Mouse (Mus musculus) heart, adult 2 months (tissue): ENCODE results near the gene Tceal8. TPM values are rescaled to one million over a fixed set of nuclear protein-coding genes. Genes with fewer than 3 reads are reported as not detected.
"Not testable (repeated sequence)": the region's sequence is repeated elsewhere in the genome, so short reads cannot be mapped to it uniquely, and the experiment has no call there.

Experiments used
- DNase-seq, 2 experiments: peaks; one replicate each; pipeline ENCODE4 v3.0.0; 2021
- H3K27ac ChIP-seq: fragments of 200-600 bp; 2 replicates; pipeline ENCODE4 v1.8.1; 2022
- H3K27me3 ChIP-seq: fragments of 200-500 bp; 2 replicates; pipeline ENCODE4 v1.6.1; 2012; ENCODE audit warnings: mild to moderate bottlenecking, low read length, inconsistent platforms, mixed read lengths; ENCODE audit not compliant: control insufficient read depth, insufficient read depth
- H3K36me3 ChIP-seq: fragments of 200-500 bp; 2 replicates; pipeline ENCODE4 v1.6.1; 2012; ENCODE audit warnings: low read length, inconsistent platforms; ENCODE audit not compliant: control insufficient read depth, insufficient read depth
- H3K4me1 ChIP-seq: fragments of 200-500 bp; 2 replicates; pipeline ENCODE4 v1.6.1; 2011; ENCODE audit warnings: low read length; ENCODE audit not compliant: control insufficient read depth, insufficient read depth
- H3K4me3 ChIP-seq: fragments of 200-600 bp; 2 replicates; pipeline ENCODE4 v1.8.1; 2022
- H3K79me2 ChIP-seq: fragments of 200-500 bp; replicated peaks from 2 replicates; pipeline ENCODE4 v1.6.1; 2012; ENCODE audit warnings: mild to moderate bottlenecking, inconsistent platforms, low read length, moderate library complexity, mixed read lengths; ENCODE audit not compliant: control insufficient read depth, insufficient read depth
- H3K9ac ChIP-seq: fragments of 200-500 bp; 2 replicates; pipeline ENCODE4 v1.6.1; 2012; ENCODE audit warnings: low read depth, mild to moderate bottlenecking, control low read depth, inconsistent platforms, low read length, mixed read lengths
- CTCF ChIP-seq: fragments of 200-600 bp; IDR thresholded peaks from 2 replicates; pipeline ENCODE4 v1.8.1; 2022; ENCODE audit warnings: antibody characterized with exemption, mild to moderate bottlenecking, moderate library complexity
- EP300 ChIP-seq: fragments of 200-500 bp; IDR thresholded peaks from 2 replicates; pipeline ENCODE4 v1.6.1; 2011; ENCODE audit warnings: low read depth, low read length, control low read depth; ENCODE audit not compliant: insufficient read depth
- POLR2A ChIP-seq: fragments of 200-500 bp; IDR thresholded peaks from 2 replicates; pipeline ENCODE4 v1.6.1; 2011; ENCODE audit warnings: mild to moderate bottlenecking, low read depth, low read length, control low read depth; ENCODE audit not compliant: insufficient read depth
- WGBS: fragments of 180-500 bp; shearing (Covaris S2); methylation state at CpG from one replicate; pipeline ENCODE4 v1.1.7; 2018; 5-methylcytosine and 5-hydroxymethylcytosine counted together
- intact Hi-C: fragments of 180-260 bp; cut with DNase I; formaldehyde crosslinking; loops from one replicate; pipeline ENCODE4 v1.15.1; 2025
- long read RNA-seq: library from polyadenylated mRNA; stranded (forward); transcript quantifications from one replicate; pipeline ENCODE4 v2.0.0, GENCODE M21; 2021
- polyA plus RNA-seq: library from polyadenylated mRNA; depleted of rRNA; stranded (reverse); fragments of >200 nt; gene quantifications from 2 replicates; pipeline ENCODE4 v1.2.3, GENCODE M21; 2012; rRNA removed
- total RNA-seq, 2 experiments: library from RNA; stranded (reverse); gene quantifications; 2 replicates each; pipeline ENCODE4 v1.2.3; 2021

Tceal8 gene
- 10 to 100 TPM; 14.4 to 15.4 TPM for total RNA-seq
- polyA plus RNA-seq = 7.8 and 15.1 TPM in 2 replicates
- long read RNA-seq, transcript Tceal8-201 (3 exons, 1,250 nt) = major isoform, 17 of 18 reads
- long read RNA-seq, partial matches to known transcripts = 0 of 18 reads
- long read RNA-seq, other reads (novel, unspliced or antisense) = 1 of 18 reads

DNA sequence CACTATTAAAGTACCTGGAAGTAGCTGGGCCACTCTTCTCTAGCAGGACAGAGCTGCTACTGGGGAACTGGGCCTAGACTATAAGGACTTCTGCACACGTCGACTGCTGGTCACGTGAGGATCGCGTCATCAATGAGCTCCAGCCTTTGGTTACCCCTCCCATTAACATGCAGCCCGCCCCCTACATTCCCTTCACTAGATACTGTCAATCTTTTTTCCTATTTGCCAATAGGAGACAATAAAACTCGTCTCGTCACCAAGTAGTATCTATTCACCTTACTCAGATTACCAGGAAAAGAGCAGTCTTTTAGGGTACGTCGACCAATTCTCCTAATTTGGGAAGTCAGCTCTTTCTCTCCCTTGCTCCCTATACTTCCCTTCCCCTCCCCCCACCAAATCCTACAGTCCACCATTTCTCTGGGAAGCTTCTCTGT is at the start of gene Tceal8:
TSS of gene Tceal8 (minus strand) at position 225 of the 434 bp plus-strand sequence.
- intact Hi-C loops = loop anchor here (5.0 kb wide), 1 partner anchor 875 kb away; the partner anchor contains the start of gene Fam199x
- Histone ChIP-seq H3K27me3 (no peaks in the 10 kb centered on the region), H3K36me3 (no peaks in the 10 kb centered on the region), H3K79me2 (no peaks in the 10 kb centered on the region), H3K4me3 (peak within 1 kb of the TSS; percentile 61), H3K9ac (peak within 1 kb of the TSS; percentile 83), H3K4me1 (no peaks in the 10 kb centered on the region), H3K27ac (peak within 1 kb of the TSS; percentile 80)
- TF ChIP-seq EP300 (no peak), POLR2A (peak; percentile 92)
- 24% methylated on average over 10 of the region's 10 CpGs for WGBS
- peak; percentile 74 to 84 for DNase-seq

DNA sequence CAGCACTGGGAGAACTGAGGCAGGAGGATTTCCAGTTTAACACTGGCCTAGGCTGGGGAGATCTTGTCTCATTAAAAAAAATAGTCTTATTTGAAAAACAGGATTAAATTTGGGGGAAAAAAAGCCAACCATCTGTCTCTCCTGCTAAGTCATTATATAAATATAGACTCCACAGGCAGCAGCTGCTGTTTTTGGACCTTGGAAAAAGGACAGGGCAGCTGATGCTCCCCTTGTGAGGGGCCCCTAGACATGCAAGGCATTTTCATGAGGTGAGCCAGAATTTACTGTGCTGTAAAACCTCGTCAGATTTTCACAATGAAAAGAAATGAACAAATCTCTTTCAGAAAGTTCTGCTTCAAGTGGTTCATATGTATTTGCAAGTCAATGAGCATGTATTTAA is 44.2 kb upstream of the Tceal8 start:
- WGBS = 47% methylated on average over 1 of the region's 1 CpGs
- Histone ChIP-seq H3K27me3 (no peaks in the 10 kb centered on the region), H3K4me3 (no peak overlapping the region), H3K9ac (no peak overlapping the region), H3K4me1 (no peaks in the 10 kb centered on the region), H3K27ac (no peak overlapping the region), H3K36me3 (no peaks in the 10 kb centered on the region), H3K79me2 (no peaks in the 10 kb centered on the region)
- TF ChIP-seq EP300 = no peak
- TF ChIP-seq CTCF = no peak
- no peak for TF ChIP-seq POLR2A
- intact Hi-C loops = no loop called here
- DNase-seq = no peak

DNA sequence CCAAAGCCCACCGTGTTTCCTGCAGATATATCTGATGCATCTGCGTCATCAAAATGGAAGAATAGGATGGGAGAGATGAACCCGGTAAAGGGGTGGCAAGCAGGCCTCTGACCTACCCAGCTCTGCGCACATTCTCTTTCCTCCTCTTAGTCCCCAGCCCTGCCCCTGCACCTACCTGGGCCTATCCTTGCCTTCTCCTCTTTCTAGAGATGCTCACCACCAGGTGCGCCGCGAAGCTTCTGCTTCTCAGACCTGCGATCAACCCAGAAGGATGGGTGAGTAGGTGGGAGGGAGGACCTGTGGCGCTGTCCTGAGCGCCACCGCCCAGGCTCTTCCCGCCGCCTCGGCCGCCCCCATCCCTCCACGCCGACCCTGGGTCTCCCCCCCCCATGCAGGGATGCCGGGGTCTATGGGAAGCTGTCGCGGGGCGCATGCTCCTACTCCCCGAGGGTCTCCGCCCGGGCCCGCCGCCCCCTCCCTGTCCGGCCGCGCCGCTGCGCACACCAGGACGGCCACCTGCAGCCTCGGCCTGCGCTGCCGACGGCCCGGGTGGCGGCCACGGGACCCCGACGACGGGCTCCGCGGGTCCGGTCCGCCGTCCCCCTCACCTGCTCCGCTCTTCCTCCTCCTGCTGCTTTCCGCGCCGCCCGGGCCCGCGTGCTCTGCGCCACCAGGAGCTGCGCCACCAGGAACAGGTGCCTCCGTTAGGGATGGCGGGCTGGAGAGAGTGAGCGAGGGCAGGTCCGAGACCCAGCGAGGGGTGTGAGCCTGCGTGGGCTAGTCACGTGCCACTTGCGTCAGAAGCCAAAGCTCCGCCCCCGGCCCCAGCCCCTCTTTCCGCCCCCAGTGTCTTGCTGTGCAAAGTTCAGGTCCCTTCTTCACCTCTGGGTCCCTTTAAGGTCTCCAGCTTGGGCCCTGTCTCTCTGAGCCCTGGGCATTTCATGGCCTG is 42.9 kb upstream of the Tceal8 start, which contains the start of the genes Tceal7 and Bex1:
TSS of gene Tceal7 (plus strand) at position 51 of the 949 bp plus-strand sequence.
TSS of gene Bex1 (minus strand) at position 785 of the 949 bp plus-strand sequence.
- H3K79me2 ChIP-seq, H3K9ac ChIP-seq, H3K27me3 ChIP-seq, H3K4me3 ChIP-seq, H3K4me1 ChIP-seq, DNase-seq, intact Hi-C loops, H3K36me3 ChIP-seq, H3K27ac ChIP-seq: not testable (repeated sequence)
- WGBS = 26% methylated on average over 16 of the region's 67 CpGs

DNA sequence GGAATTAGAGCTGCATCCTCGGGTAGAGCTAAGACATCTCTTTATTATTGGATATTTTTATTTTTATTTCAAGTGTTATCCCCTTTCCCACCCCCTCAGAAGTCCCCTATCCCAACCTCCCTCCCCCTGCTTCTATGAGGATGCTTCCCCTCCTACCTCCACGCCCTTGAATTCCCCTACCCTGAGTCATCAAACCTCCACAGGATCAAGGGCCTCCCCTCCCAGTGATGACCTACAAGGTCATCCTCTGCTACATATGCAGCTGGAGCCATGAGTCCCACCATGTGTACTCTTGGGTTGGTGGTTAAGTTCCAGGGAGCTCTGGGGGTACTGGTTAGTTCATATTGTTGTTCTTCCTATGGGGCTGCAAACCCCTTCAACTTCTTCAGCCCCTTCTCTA is 41.3 kb upstream of the Tceal8 start:
- Histone ChIP-seq H3K4me1 (no peaks in the 10 kb centered on the region), H3K9ac (no peak overlapping the region), H3K27me3 (no peaks in the 10 kb centered on the region), H3K27ac (no peak overlapping the region), H3K4me3 (no peak overlapping the region), H3K36me3 (no peaks in the 10 kb centered on the region), H3K79me2 (no peaks in the 10 kb centered on the region)
- TF ChIP-seq EP300 (no peak), POLR2A (no peak), CTCF (no peak)
- 52% methylated on average over 2 of the region's 2 CpGs for WGBS
- intact Hi-C loops = no loop called here
- DNase-seq = no peak

DNA sequence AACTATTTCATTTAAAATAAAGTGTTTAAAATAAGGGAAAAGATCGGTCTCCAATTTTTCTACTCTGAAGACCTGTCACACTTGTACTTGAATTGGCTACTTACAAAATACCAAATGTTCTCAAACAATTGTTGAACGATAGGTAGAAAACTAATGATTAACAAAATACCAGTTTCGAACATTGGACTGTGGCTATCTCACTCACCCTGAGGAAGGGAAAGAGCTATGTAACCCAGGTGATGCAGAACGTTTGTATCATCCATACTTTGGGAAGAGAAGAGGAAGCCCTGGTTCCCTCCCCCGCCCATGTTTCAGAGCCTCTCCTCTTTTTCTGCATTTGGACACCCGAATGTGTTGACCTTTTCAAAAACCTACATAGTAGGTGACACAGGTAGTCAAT is 32.3 kb upstream of the Tceal8 start:
- Histone ChIP-seq H3K9ac (no peak overlapping the region), H3K4me1 (no peaks in the 10 kb centered on the region; the same call in 1 of the 2 replicates), H3K27ac (no peak overlapping the region), H3K79me2 (no peaks in the 10 kb centered on the region), H3K27me3 (no peaks in the 10 kb centered on the region), H3K4me3 (no peak overlapping the region), H3K36me3 (no peaks in the 10 kb centered on the region)
- 67% methylated on average over 6 of the region's 6 CpGs for WGBS
- DNase-seq = no peak
- intact Hi-C loops = no loop called here
- TF ChIP-seq CTCF = no peak
- TF ChIP-seq POLR2A = no peak

DNA sequence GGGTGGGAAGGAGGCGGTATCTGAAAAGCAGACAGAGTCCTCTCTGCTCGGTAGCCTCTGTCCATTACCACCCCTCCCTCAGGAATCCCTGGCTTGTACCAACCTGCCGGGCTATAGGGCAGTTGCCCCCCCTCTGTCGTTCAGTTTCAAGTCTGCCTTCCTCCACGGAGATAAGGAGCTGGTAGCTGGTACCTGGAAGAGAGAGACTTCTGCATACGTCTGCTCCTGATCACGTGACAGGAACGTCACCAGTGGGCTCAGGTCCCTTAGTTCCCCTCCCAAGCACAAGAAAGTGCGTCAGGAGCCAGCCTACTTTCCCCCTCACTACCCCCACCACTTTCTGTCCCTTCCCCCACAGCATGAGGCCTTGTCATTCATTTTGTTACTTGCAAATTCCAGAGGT is 31.5 kb upstream of the Tceal8 start, which contains the start of gene Tceal5:
TSS of gene Tceal5 (minus strand) at position 213 of the 403 bp plus-strand sequence.
- intact Hi-C loops = no loop called here
- Histone ChIP-seq H3K79me2 (no peaks in the 10 kb centered on the region), H3K4me3 (peak within 1 kb of the TSS; percentile 28), H3K27me3 (no peaks in the 10 kb centered on the region), H3K4me1 (no peaks in the 10 kb centered on the region; the same call in 1 of the 2 replicates), H3K36me3 (no peaks in the 10 kb centered on the region), H3K27ac (no peak within 1 kb of the TSS), H3K9ac (no peak within 1 kb of the TSS)
- 20% methylated on average over 9 of the region's 9 CpGs for WGBS
- TF ChIP-seq POLR2A (no peak), CTCF (no peak), EP300 (no peak)
- peak in 1 of 2 experiments; percentile 1 for DNase-seq
